Mouse (Mus musculus) forebrain, embryonic 15.5 days (tissue): ENCODE data around the gene 9330182L06Rik. TPM values are rescaled to one million over a fixed set of nuclear protein-coding genes. Genes with fewer than 3 reads are reported as not detected.

Experiments
- ATAC-seq: fragments of 200-750 bp; cut with Nextera tagmentation; replicated peaks from 2 replicates; pipeline ENCODE4 v1.8.0; 2017; ENCODE audit warnings: mild to moderate bottlenecking, moderate TSS enrichment, moderate library complexity
- H3K27ac ChIP-seq: fragments of 300-500 bp; sonication (generic); replicated peaks from 2 replicates; pipeline ENCODE4 v1.5.1; 2015; ENCODE audit warnings: mild to moderate bottlenecking, inconsistent platforms
- H3K27me3 ChIP-seq: fragments of 300-500 bp; sonication (generic); 2 replicates; pipeline ENCODE4 v1.6.1; 2015; ENCODE audit warnings: inconsistent platforms
- H3K36me3 ChIP-seq: fragments of 300-500 bp; sonication (generic); 2 replicates; pipeline ENCODE4 v1.6.1; 2015; ENCODE audit warnings: mild to moderate bottlenecking, inconsistent platforms
- H3K4me1 ChIP-seq: fragments of 300-500 bp; sonication (generic); 2 replicates; pipeline ENCODE4 v1.6.1; 2015; ENCODE audit warnings: inconsistent platforms
- H3K4me2 ChIP-seq: fragments of 300-500 bp; sonication (generic); replicated peaks from 2 replicates; pipeline ENCODE4 v1.6.1; 2015; ENCODE audit warnings: mild to moderate bottlenecking, inconsistent platforms
- H3K4me3 ChIP-seq: fragments of 300-500 bp; sonication (generic); 2 replicates; pipeline ENCODE4 v1.5.1; 2015; ENCODE audit warnings: mild to moderate bottlenecking, inconsistent platforms
- H3K9ac ChIP-seq: fragments of 300-500 bp; sonication (generic); replicated peaks from 2 replicates; pipeline ENCODE4 v1.6.1; 2015; ENCODE audit warnings: mild to moderate bottlenecking, inconsistent platforms
- H3K9me3 ChIP-seq: fragments of 300-500 bp; sonication (generic); 2 replicates; pipeline ENCODE4 v1.6.1; 2016; ENCODE audit warnings: inconsistent platforms
- WGBS: fragments of 180-500 bp; shearing (Covaris S2); methylation state at CpG from one replicate; pipeline ENCODE4 v1.1.7; 2015; ENCODE audit warnings: mixed read lengths; 5-methylcytosine and 5-hydroxymethylcytosine counted together
- polyA plus RNA-seq: library from polyadenylated mRNA; unstranded; fragments of >200 nt; fragmentation: Nextera tagmentation; extraction: Ambion mirVana; gene quantifications from 2 replicates; pipeline ENCODE4 v1.2.1, GENCODE M21; 2015

The 9330182L06Rik gene
- polyA plus RNA-seq, 1 experiment from 2014 or later, result 8.5 TPM

GRCm38 (mm10) chr5:9339511-9340173 is 73.7 kb downstream of the 9330182L06Rik start:
- no peak overlapping the region; the same call in 1 of the 2 replicates for H3K9ac ChIP-seq
- peak; percentile 80 for ATAC-seq
- peak overlapping the region; percentile 57 for H3K27ac ChIP-seq
- no peak overlapping the region for H3K4me3 ChIP-seq
- H3K9me3 ChIP-seq, result no peaks in the 10 kb centered on the region
- no peaks in the 10 kb centered on the region for H3K36me3 ChIP-seq
- peak overlapping the region; percentile 20 for H3K4me2 ChIP-seq
- peaks cover 16% of the 10 kb centered on the region for H3K4me1 ChIP-seq
- H3K27me3 ChIP-seq, result no peaks in the 10 kb centered on the region
- 28% methylated on average over 8 of the region's 8 CpGs for WGBS

DNA sequence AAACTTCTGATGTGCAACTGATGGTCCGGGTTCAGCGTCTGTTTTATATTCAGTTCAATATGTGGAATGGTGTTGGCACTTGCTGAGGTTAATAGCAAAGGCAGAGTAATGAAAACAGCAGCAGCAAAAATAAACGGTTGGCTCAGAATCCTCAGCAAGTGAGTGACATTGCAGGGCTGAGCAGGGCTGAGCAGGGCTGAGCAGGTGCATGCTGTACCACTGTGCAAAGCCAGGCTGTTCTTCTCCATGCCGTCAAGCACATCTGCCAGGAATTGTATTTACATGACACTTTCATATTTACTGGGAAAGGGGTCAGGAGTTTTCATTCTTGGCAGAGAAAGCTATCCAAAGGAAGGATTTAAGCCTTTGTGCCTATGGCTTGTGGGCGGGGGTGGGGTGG is 78.7 kb downstream of the 9330182L06Rik start:
- H3K27ac ChIP-seq, result no peak overlapping the region
- no peak overlapping the region for H3K4me2 ChIP-seq
- WGBS, result 33% methylated on average over 5 of the region's 5 CpGs
- peaks cover 21% of the 10 kb centered on the region for H3K4me1 ChIP-seq
- H3K9ac ChIP-seq, result no peak overlapping the region
- no peak overlapping the region for H3K4me3 ChIP-seq
- no peaks in the 10 kb centered on the region for H3K9me3 ChIP-seq
- no peaks in the 10 kb centered on the region for H3K27me3 ChIP-seq
- no peaks in the 10 kb centered on the region for H3K36me3 ChIP-seq
- peak; percentile 86 for ATAC-seq

DNA sequence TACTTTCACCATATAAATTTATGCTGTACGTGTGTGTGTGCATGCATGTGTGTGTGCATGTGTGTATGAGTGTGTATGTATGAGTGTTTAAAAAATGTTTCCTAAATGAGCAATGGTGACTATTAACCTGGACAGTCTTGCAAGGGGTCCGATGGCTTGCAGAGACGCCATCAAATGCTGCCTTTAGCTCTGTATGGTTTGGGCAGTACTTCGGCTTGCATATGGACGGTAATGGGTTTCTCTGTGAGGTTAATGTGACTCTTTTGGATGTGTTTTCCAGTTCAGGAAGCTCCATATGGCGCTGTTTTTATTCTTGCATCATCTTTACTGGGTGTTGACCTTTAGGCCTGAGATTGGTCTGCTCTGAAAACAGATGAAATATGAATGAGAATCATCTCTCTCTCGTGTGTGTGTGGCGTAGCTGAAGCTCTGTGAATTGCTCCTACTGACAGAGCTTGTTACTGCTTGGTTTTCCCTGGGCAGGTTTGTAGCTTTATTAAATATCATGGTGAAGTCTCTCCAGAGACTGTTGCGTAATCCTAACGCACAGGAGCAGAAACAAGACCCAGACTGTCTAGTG is 79.2 kb downstream of the 9330182L06Rik start:
- Histone ChIP-seq H3K9ac (no peak overlapping the region), H3K27ac (0 out of 2 replicates have a peak overlapping the region, but pooled peaks have one; percentile 11), H3K36me3 (no peaks in the 10 kb centered on the region), H3K27me3 (no peaks in the 10 kb centered on the region), H3K4me3 (no peak overlapping the region), H3K4me1 (peaks cover 17% of the 10 kb centered on the region; the same call in 1 of the 2 replicates), H3K4me2 (no peak overlapping the region), H3K9me3 (no peaks in the 10 kb centered on the region)
- peak; percentile 36 for ATAC-seq
- 66% methylated on average over 10 of the region's 10 CpGs for WGBS

- 0 out of 2 replicates have a peak overlapping the region, but pooled peaks have one; percentile 11 for H3K27ac ChIP-seq
Measured at GRCm38 (mm10) chr5:9345625-9346024, 79.7 kb downstream of the 9330182L06Rik start.

GRCm38 (mm10) chr5:9346510-9346909 is 80.6 kb downstream of the 9330182L06Rik start:
- peaks cover 17% of the 10 kb centered on the region; the same call in 1 of the 2 replicates for H3K4me1 ChIP-seq
- WGBS, result 48% methylated on average over 4 of the region's 4 CpGs
- no peaks in the 10 kb centered on the region for H3K9me3 ChIP-seq
- no peak overlapping the region for H3K4me3 ChIP-seq
- no peaks in the 10 kb centered on the region for H3K27me3 ChIP-seq
- no peak overlapping the region for H3K4me2 ChIP-seq
- no peak for ATAC-seq
- no peak overlapping the region for H3K27ac ChIP-seq
- no peak overlapping the region for H3K9ac ChIP-seq
- no peaks in the 10 kb centered on the region for H3K36me3 ChIP-seq

More at GRCm38 (mm10) chr5:9345625-9346024, 79.7 kb downstream of the 9330182L06Rik start:
- WGBS, result 87% methylated on average over 3 of the region's 3 CpGs
- H3K4me1 ChIP-seq, result peaks cover 17% of the 10 kb centered on the region; the same call in 1 of the 2 replicates
- no peak overlapping the region for H3K9ac ChIP-seq
- H3K36me3 ChIP-seq, result no peaks in the 10 kb centered on the region
- no peak overlapping the region for H3K4me3 ChIP-seq
- no peaks in the 10 kb centered on the region for H3K9me3 ChIP-seq
- no peaks in the 10 kb centered on the region for H3K27me3 ChIP-seq
- no peak overlapping the region for H3K4me2 ChIP-seq
- ATAC-seq, result no peak

GRCm38 (mm10) chr5:9352163-9352562 is 86.2 kb downstream of the 9330182L06Rik start:
- 85% methylated on average over 5 of the region's 5 CpGs for WGBS
- Histone ChIP-seq H3K27me3 (no peaks in the 10 kb centered on the region), H3K9ac (no peak overlapping the region), H3K36me3 (no peaks in the 10 kb centered on the region), H3K4me1 (0 out of 2 replicates have a peak, but pooled peaks cover 3% of the 10 kb centered on the region), H3K4me2 (no peak overlapping the region), H3K4me3 (no peak overlapping the region), H3K27ac (no peak overlapping the region), H3K9me3 (no peaks in the 10 kb centered on the region)
- 0 out of 2 replicates have a peak, but pooled peaks have one; percentile 10 for ATAC-seq

DNA sequence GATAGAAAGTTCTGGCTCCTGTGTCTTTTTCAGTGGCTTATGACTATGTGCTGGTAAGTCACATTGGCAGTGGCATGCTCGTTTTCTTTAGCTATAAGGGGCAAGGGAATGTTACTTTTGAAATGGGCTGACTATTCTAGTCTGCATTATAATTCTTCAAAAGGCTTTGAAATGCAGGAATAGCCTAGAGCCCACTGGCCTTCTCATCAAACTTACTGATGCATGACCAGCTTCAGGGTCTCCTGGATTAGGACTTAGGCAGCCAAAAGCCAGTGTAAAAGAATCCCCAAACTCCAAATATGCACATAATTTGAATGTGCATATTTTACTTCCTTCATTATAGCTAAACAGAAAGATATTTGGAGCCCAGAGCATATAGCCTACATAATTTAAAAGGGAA is 86.7 kb downstream of the 9330182L06Rik start:
- H3K27me3 ChIP-seq, result no peaks in the 10 kb centered on the region
- peaks cover 5% of the 10 kb centered on the region; the same call in 1 of the 2 replicates for H3K4me1 ChIP-seq
- no peak for ATAC-seq
- H3K27ac ChIP-seq, result no peak overlapping the region
- 10% methylated on average over 1 of the region's 1 CpGs for WGBS
- no peak overlapping the region for H3K4me2 ChIP-seq
- no peaks in the 10 kb centered on the region for H3K9me3 ChIP-seq
- no peak overlapping the region for H3K4me3 ChIP-seq
- H3K36me3 ChIP-seq, result no peaks in the 10 kb centered on the region
- no peak overlapping the region for H3K9ac ChIP-seq

GRCm38 (mm10) chr5:9354257-9354656 is 88.3 kb downstream of the 9330182L06Rik start:
- Histone ChIP-seq H3K9me3 (no peaks in the 10 kb centered on the region), H3K27me3 (no peaks in the 10 kb centered on the region), H3K9ac (no peak overlapping the region), H3K4me1 (peaks cover 12% of the 10 kb centered on the region; the same call in 1 of the 2 replicates), H3K36me3 (no peaks in the 10 kb centered on the region), H3K4me3 (no peak overlapping the region), H3K27ac (no peak overlapping the region), H3K4me2 (no peak overlapping the region)
- WGBS, result 94% methylated on average over 1 of the region's 1 CpGs
- no peak for ATAC-seq

DNA sequence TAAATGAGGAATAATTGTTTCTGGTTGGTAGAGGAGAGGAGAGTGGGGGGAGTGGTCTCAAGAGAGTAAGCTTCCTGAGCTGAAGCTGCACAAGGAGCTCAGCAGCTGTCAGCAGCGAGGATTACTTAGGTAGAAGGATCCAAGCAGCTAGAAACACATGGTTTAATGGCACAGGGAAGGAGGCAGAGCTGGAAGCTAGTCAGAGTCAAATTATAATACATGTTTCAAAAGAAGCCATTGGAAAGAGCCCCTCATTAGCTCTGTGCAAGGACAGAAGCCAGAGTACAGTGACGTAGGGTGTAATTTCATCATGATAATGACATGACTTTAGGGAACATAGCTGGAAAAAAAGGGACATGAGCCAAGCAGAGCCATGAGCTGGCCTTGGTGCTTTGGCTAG is 92.2 kb downstream of the 9330182L06Rik start:
- ATAC-seq, result peak; percentile 67
- Histone ChIP-seq H3K36me3 (no peaks in the 10 kb centered on the region), H3K27ac (0 out of 2 replicates have a peak overlapping the region, but pooled peaks have one; percentile 5), H3K9me3 (no peaks in the 10 kb centered on the region), H3K9ac (no peak overlapping the region), H3K27me3 (no peaks in the 10 kb centered on the region), H3K4me1 (peaks cover 9% of the 10 kb centered on the region; the same call in 1 of the 2 replicates), H3K4me3 (no peak overlapping the region), H3K4me2 (no peak overlapping the region)
- 16% methylated on average over 2 of the region's 2 CpGs for WGBS

DNA sequence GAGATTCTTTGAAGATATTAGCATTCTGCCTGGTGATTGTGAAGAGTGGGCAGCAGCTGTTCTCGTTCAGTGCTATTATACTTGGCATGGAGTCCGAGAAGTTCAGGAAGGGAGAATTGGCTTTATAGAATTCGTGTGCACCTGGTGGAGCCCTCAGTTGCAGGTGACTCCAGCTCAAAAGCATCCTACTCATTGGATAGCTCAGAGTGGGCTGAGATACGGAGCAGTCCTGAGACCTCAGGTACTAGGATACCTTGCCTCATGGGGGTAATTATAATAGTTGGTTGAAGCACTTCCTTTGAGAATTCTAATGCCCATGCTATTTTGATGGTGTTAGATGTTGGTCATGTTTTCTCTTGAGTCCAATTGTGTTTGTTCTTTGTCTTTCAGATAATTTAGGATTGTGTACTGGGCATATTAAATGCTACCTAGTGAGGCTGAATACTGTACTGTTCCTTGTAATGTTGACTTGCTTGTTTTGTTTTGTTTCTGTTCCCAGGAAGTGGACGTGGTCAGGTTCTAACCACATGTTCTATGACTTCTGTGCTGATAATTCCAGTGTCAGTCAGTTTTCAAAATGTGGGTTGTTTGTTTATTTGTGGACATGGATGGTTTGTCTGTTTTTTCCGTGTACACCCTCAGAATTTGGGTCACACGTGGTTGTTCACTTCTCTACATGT is 96.2 kb downstream of the 9330182L06Rik start:
- H3K4me1 ChIP-seq, result peaks cover 9% of the 10 kb centered on the region; the same call in 1 of the 2 replicates
- no peaks in the 10 kb centered on the region for H3K36me3 ChIP-seq
- 79% methylated on average over 7 of the region's 7 CpGs for WGBS
- H3K4me3 ChIP-seq, result no peak overlapping the region
- H3K9me3 ChIP-seq, result no peaks in the 10 kb centered on the region
- no peak for ATAC-seq
- no peak overlapping the region for H3K4me2 ChIP-seq
- no peak overlapping the region for H3K27ac ChIP-seq
- no peaks in the 10 kb centered on the region for H3K27me3 ChIP-seq
- no peak overlapping the region for H3K9ac ChIP-seq

DNA sequence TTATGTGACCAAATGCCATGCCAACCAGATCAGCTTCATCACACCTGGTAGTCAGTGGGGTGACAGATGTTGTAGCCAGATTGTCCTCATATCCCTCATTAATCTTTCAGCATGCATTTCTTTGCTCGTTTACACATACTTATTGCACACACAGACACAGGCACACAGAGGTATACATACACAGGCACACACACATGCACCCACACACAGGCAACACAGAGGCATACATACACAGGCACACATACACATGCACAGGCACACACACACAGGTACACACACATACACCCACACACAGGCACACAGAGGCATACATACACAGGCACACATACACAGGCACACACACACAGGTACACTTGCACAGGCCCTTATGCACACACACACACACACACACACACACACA is 99.0 kb downstream of the 9330182L06Rik start:
- 51% methylated on average over 1 of the region's 1 CpGs for WGBS
- ATAC-seq, result no peak

More for the DNA sequence above, 99.0 kb downstream of the 9330182L06Rik start:
- no peaks in the 10 kb centered on the region for H3K27me3 ChIP-seq
- no peaks in the 10 kb centered on the region for H3K36me3 ChIP-seq
- no peaks in the 10 kb centered on the region for H3K9me3 ChIP-seq
- no peaks in the 10 kb centered on the region for H3K4me1 ChIP-seq
- H3K4me3 ChIP-seq, result no peak overlapping the region
- no peak overlapping the region for H3K4me2 ChIP-seq
- no peak overlapping the region for H3K9ac ChIP-seq
- no peak overlapping the region for H3K27ac ChIP-seq
